Mouse (Mus musculus) cerebellum, postnatal 36 days (tissue): ENCODE results near the gene Olfr420.

Experiments
- DNase-seq, 2 experiments: peaks; one replicate each; pipeline ENCODE4 v3.0.0; 2021 to 2022; ENCODE audit warnings: mixed read lengths in 2 of 2

Olfr420 gene

GRCm38 (mm10) chr1:174155333-174155732, at the start of gene Olfr420:
Olfr420 (plus strand) TSS chr1:174155633.
- no peak for DNase-seq

GRCm38 (mm10) chr1:174121062-174121461, 34.4 kb upstream of the Olfr420 start, which contains the start of gene Olfr231:
Olfr231 (minus strand) TSS chr1:174121162.
- no peak for DNase-seq

- DNase-seq: no peak
These were observed 24.2 kb upstream of the Olfr420 start, which contains the start of gene Olfr424 for GRCm38 (mm10) chr1:174131217-174131616. Olfr424 (plus strand) TSS chr1:174131517.

GRCm38 (mm10) chr1:174131999-174132398, 23.4 kb upstream of the Olfr420 start:
- DNase-seq: no peak

- DNase-seq: no peak
These were observed 14.0 kb upstream of the Olfr420 start for GRCm38 (mm10) chr1:174141384-174141783.

GRCm38 (mm10) chr1:174146696-174147095, 8.7 kb upstream of the Olfr420 start:
- DNase-seq: no peak

GRCm38 (mm10) chr1:174149289-174149688, 6.1 kb upstream of the Olfr420 start:
- DNase-seq: no peak

- DNase-seq: no peak
These were observed 2.2 kb downstream of the Olfr420 start for GRCm38 (mm10) chr1:174157622-174158021.

- no peak for DNase-seq
These were observed 3.1 kb downstream of the Olfr420 start for GRCm38 (mm10) chr1:174158512-174158911.

GRCm38 (mm10) chr1:174159095-174159494, 3.7 kb downstream of the Olfr420 start:
- no peak for DNase-seq

- DNase-seq: no peak
These were observed 13.6 kb downstream of the Olfr420 start for GRCm38 (mm10) chr1:174169024-174169423.

GRCm38 (mm10) chr1:174170706-174171501, 15.5 kb downstream of the Olfr420 start:
- DNase-seq: no peak

- DNase-seq: no peak
These were observed 16.1 kb downstream of the Olfr420 start for GRCm38 (mm10) chr1:174171537-174171936.

- DNase-seq: no peak
These were observed 17.2 kb downstream of the Olfr420 start, which contains the start of gene Spta1 for GRCm38 (mm10) chr1:174172605-174173004. Spta1 (plus strand) TSS chr1:174172776.

GRCm38 (mm10) chr1:174204699-174205098, 49.3 kb downstream of the Olfr420 start:
- DNase-seq: no peak
